Mouse (Mus musculus): ENCODE measurements around the gene Dvl1. TPM values are rescaled to one million over a fixed set of nuclear protein-coding genes. Genes with fewer than 3 reads are reported as not detected.

Dvl1 gene
- total and polyA plus RNA-seq, 3 experiments: 46.3 to 62.7 (median 47.3) TPM

DNA sequence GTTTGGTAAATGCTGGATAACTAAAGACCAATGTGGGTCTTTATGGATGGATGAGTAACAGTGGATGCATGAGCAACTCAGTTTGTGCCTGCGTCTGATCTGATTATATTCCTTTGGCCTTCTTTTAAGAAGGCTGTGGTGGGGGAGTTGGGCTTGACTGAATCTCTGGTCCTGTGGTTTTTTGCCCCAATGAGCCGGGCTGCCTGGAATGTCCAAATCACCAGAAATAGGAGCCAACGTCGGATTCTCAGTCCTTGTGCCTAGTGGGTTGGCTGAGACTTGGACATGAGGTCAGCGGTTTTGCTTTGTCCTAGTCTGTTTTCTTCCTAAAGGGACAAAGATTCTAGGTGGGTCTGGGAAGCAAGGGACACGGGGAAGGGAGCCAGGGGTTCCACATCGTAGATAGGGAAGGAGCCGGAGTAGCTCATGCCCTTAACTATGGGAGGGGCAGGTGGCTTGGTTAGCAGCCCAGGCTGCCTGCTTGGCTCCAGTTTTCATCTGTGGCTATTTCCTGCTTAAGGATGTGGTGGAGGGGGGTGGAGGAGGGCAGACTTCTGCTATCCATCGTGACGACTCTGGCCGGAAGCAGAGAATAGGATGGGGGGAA is 9.7 kb upstream of the Dvl1 start:
- TF ChIP-seq POLR2A (IDR thresholded peaks at IDR 0.05; ENCODE audit: insufficient read depth, low read depth, low read length) (no peak), CTCF (IDR thresholded peaks at IDR 0.05) (no peak), EP300 (IDR thresholded peaks at IDR 0.05; ENCODE audit: insufficient read depth, low read depth, low read length) (no peak)
- Histone ChIP-seq H3K4me1 (ENCODE audit: control insufficient read depth, insufficient read depth, low read length) (peaks cover 23% of the 10 kb centered on the region), H3K27me3 (ENCODE audit: control insufficient read depth, insufficient read depth, low read length) (no peaks in the 10 kb centered on the region), H3K79me2 (replicated peaks; ENCODE audit: control insufficient read depth, insufficient read depth, low read length) (no peaks in the 10 kb centered on the region), H3K36me3 (ENCODE audit: control insufficient read depth, insufficient read depth, low read length) (peaks cover 2% of the 10 kb centered on the region; the same call in 1 of the 2 replicates), H3K9ac (ENCODE audit: low read depth, low read length) (no peak overlapping the region; the same call in 1 of the 2 replicates), H3K27ac (peak overlapping the region; percentile 84), H3K4me3 (no peak overlapping the region)
- 11% methylated on average over 11 of the region's 11 CpGs for WGBS
- DNase-seq: peak; percentile 67 to 81
- intact Hi-C loops (cut with DNase I): no loop called here

DNA sequence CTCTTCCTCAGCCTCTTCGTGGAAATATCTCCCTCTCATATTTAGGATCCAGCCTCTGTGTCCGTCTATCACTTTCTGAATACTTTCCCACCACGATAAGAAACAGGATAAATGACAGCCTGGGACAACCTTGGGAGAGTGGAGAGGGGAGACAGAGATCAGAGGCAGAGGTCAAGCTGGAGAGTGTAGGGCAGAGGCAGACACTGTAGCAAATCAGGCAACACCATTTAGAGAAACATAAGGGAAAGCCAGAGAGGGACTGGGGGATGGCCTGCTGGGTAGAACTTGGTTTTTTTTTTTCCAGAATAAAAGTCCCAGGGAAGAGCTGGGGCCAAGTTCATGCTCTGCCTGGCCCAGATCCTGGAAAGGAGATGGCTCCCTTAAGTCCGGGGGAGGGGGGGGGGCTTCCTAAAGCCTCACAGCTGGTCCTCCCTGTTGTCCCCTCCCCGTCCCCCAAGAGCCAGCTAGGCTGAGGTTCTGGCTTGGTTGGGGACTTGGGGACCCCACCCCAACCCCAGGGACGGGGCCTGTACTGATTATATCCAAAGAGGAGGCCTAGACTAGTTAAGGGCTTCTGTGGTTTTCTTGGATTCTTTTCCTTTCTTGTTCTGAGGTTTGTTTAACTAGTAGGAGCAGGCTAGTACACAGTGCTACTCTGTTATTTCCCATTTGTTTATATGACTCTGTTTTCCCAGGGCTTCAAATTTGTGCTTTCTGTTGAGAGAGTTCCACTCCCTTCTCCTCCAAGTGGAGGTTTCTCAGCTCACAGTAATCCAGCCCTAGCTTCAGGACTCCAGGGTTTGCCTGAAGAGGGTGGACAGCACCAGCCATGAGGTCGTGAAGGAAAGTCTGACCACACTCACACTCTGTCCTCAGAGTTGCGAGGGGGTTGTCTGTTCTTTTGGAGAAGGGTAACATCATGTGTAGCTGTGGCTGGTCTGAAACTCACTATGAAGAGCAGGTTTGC is 8.7 kb upstream of the Dvl1 start:
- WGBS: 33% methylated on average over 8 of the region's 8 CpGs
- H3K27me3 ChIP-seq (ENCODE audit: control insufficient read depth, insufficient read depth, low read length): no peaks in the 10 kb centered on the region
- intact Hi-C loops (cut with DNase I): no loop called here
- peak; percentile 65 to 70 for DNase-seq
- H3K4me3 ChIP-seq: no peak overlapping the region
- H3K27ac ChIP-seq: peak overlapping the region; percentile 84
- peak overlapping the region; percentile 34; the same call in 1 of the 2 replicates for H3K9ac ChIP-seq (ENCODE audit: low read depth, low read length)
- H3K4me1 ChIP-seq (ENCODE audit: control insufficient read depth, insufficient read depth, low read length): peaks cover 23% of the 10 kb centered on the region
- H3K79me2 ChIP-seq (replicated peaks; ENCODE audit: control insufficient read depth, insufficient read depth, low read length): no peaks in the 10 kb centered on the region
- TF ChIP-seq EP300 (IDR thresholded peaks at IDR 0.05; ENCODE audit: insufficient read depth, low read depth, low read length) (peak; percentile 54; the same call in 1 of the 2 replicates), CTCF (IDR thresholded peaks at IDR 0.05) (no peak), POLR2A (IDR thresholded peaks at IDR 0.05; ENCODE audit: insufficient read depth, low read depth, low read length) (0 out of 2 replicates have a peak, but pooled peaks have one; percentile 10)
- H3K36me3 ChIP-seq (ENCODE audit: control insufficient read depth, insufficient read depth, low read length): peaks cover 2% of the 10 kb centered on the region; the same call in 1 of the 2 replicates

GRCm38 (mm10) chr4:155839483-155839910 is 7.7 kb upstream of the Dvl1 start, which contains the start of gene Mxra8:
Mxra8 (plus strand) TSS chr4:155839680.
- Histone ChIP-seq H3K27ac (peak within 1 kb of the TSS; percentile 84), H3K27me3 (ENCODE audit: control insufficient read depth, insufficient read depth, low read length) (no peaks in the 10 kb centered on the region), H3K4me1 (ENCODE audit: control insufficient read depth, insufficient read depth, low read length) (peaks cover 19% of the 10 kb centered on the region), H3K36me3 (ENCODE audit: control insufficient read depth, insufficient read depth, low read length) (no peaks in the 10 kb centered on the region), H3K4me3 (peak within 1 kb of the TSS; percentile 53), H3K79me2 (replicated peaks; ENCODE audit: control insufficient read depth, insufficient read depth, low read length) (no peaks in the 10 kb centered on the region), H3K9ac (ENCODE audit: low read depth, low read length) (peak within 1 kb of the TSS; percentile 80)
- intact Hi-C loops (cut with DNase I): no loop called here
- peak; percentile 87 to 92 for DNase-seq
- TF ChIP-seq EP300 (IDR thresholded peaks at IDR 0.05; ENCODE audit: insufficient read depth, low read depth, low read length) (peak; percentile 53; the same call in 1 of the 2 replicates), POLR2A (IDR thresholded peaks at IDR 0.05; ENCODE audit: insufficient read depth, low read depth, low read length) (peak; percentile 80), CTCF (IDR thresholded peaks at IDR 0.05) (no peak)
- 27% methylated on average over 16 of the region's 16 CpGs for WGBS

- Histone ChIP-seq H3K4me3 (peak overlapping the region; percentile 53), H3K4me1 (ENCODE audit: control insufficient read depth, insufficient read depth, low read length) (peaks cover 19% of the 10 kb centered on the region), H3K27me3 (ENCODE audit: control insufficient read depth, insufficient read depth, low read length) (no peaks in the 10 kb centered on the region), H3K36me3 (ENCODE audit: control insufficient read depth, insufficient read depth, low read length) (no peaks in the 10 kb centered on the region), H3K27ac (peak overlapping the region; percentile 79), H3K9ac (ENCODE audit: low read depth, low read length) (peak overlapping the region; percentile 80), H3K79me2 (replicated peaks; ENCODE audit: control insufficient read depth, insufficient read depth, low read length) (no peaks in the 10 kb centered on the region)
- DNase-seq: peak in 1 of 2 experiments; percentile 19
- 12% methylated on average over 8 of the region's 8 CpGs for WGBS
- no peak for TF ChIP-seq EP300 (IDR thresholded peaks at IDR 0.05; ENCODE audit: insufficient read depth, low read depth, low read length)
- no peak for TF ChIP-seq CTCF (IDR thresholded peaks at IDR 0.05)
- TF ChIP-seq POLR2A (IDR thresholded peaks at IDR 0.05; ENCODE audit: insufficient read depth, low read depth, low read length): no peak
- intact Hi-C loops (cut with DNase I): no loop called here
Observed at GRCm38 (mm10) chr4:155840076-155841002, 6.9 kb upstream of the Dvl1 start.

DNA sequence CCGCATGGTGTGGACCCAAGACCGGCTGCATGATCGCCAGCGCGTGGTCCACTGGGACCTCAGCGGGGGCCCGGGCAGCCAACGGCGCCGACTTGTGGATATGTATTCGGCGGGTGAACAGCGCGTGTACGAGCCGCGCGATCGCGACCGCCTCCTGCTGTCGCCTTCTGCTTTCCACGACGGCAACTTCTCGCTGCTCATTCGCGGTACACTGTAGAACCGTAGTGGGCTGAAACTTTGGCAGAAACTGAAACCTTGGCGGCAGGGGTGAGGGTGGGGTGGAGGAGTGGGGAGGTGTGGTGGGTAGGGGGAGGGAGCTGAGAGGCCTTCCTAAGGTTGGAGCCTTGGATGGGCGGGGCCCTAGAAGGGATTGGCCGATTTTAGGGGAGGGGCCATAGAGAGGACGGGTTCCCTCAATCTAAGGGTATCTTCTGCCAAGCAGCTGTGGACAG is 6.2 kb upstream of the Dvl1 start:
- peak overlapping the region; percentile 53 for H3K4me3 ChIP-seq
- peak; percentile 74 to 76 for DNase-seq
- intact Hi-C loops (cut with DNase I): no loop called here
- H3K79me2 ChIP-seq (replicated peaks; ENCODE audit: control insufficient read depth, insufficient read depth, low read length): no peaks in the 10 kb centered on the region
- peak overlapping the region; percentile 79 for H3K27ac ChIP-seq
- H3K36me3 ChIP-seq (ENCODE audit: control insufficient read depth, insufficient read depth, low read length): no peaks in the 10 kb centered on the region
- peaks cover 19% of the 10 kb centered on the region for H3K4me1 ChIP-seq (ENCODE audit: control insufficient read depth, insufficient read depth, low read length)
- no peaks in the 10 kb centered on the region for H3K27me3 ChIP-seq (ENCODE audit: control insufficient read depth, insufficient read depth, low read length)
- WGBS: under 1% methylated on average over 32 of the region's 32 CpGs
- peak overlapping the region; percentile 80 for H3K9ac ChIP-seq (ENCODE audit: low read depth, low read length)
- TF ChIP-seq CTCF (IDR thresholded peaks at IDR 0.05) (peak; percentile 61), POLR2A (IDR thresholded peaks at IDR 0.05; ENCODE audit: insufficient read depth, low read depth, low read length) (peak; percentile 36; the same call in 1 of the 2 replicates), EP300 (IDR thresholded peaks at IDR 0.05; ENCODE audit: insufficient read depth, low read depth, low read length) (no peak)
